Mouse (Mus musculus) natural killer cell, adult 2 months (primary cell): ENCODE measurements at regions not wholly inside any gene's neighbourhood (a gene's known extent, or its start where the extent isn't known, plus 50 kb on each side); places are given as distances from the start of the nearest gene placed in this dataset.

ENCODE experiments used
- DNase-seq, 2 experiments: peaks; one replicate each; pipeline ENCODE4 v3.0.0; 2022; ENCODE audit warnings: low spot score in 2 of 2

DNA sequence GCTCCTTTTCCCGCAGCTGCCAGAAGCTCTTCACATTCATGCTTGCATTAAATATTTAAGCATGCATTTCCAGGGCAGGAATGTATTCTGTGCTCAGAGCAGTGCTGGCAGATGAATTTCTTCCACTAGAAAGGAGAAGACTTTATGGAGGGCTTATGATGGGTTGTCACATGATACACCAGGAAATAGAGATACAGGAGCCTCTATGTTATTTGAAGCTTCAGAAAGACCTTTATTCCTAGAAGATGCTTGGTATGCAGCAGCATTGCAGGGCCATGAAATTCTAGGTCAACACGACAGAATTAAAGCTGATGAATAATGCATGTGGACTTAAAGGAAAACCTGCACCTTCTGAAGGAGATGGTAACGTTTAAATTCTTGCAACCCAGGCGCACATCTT, 212.1 kb downstream of the Adgrg6 start:
- no peak for DNase-seq

DNA sequence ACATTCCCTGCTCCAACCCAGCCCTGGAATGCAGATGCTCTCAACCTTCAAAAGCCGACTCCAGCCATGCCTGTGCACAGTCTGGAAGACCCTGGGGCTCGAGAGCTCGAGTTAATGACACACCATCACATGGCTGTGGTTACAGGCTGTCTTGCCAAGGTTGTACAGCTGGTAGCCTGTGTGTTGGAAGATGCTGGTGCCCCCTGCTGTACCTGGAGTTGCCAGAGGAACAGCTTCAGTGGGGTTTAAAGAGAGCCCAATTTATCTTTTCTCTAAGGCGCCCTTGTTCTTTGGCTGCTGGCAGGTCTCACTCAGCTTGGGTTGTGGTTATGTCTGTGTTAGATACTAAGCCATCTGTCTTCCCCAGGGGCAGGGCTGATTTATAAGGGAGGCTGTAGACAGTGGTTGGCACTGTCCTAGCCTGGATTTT, 212.8 kb downstream of the Adgrg6 start:
- no peak for DNase-seq

DNA sequence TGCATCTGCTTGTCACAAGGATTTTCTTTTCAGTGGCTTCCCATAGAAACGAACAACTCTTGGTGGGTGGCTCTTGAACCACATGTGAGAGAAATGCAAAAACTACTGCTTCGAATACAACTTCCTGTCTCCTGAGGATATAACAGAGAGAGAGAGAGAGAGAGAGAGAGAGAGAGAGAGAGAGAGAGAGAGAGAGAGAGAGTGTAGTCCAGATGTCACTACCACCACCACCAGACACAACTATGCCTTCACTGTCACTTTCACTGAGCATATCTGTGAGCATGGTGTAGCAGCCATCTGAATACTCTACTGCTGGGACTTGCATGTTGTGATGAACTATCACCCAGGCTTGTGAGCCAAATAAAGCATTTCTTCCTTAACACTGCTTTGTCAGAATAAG, 216.6 kb downstream of the Adgrg6 start:
- DNase-seq = no peak

DNA sequence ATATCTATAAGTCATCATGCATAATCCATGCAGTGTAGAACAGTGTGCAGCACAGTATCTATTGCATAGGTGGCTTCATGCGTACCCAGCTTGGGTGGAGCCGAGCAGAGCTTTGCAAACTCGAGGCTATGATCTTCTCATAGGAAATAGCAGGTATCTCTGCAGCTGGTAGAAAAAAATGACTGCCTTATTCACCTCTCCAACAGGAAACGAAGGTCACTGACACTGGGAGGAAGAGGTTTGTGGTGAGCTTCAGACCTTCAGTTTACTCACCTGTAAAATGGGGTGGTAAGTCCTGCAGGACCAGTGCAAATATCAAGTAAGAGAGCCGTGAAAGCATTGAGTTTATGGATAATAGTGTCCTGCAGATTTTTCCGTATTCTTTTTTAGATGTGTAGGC, 219.2 kb downstream of the Adgrg6 start:
- DNase-seq = no peak

DNA sequence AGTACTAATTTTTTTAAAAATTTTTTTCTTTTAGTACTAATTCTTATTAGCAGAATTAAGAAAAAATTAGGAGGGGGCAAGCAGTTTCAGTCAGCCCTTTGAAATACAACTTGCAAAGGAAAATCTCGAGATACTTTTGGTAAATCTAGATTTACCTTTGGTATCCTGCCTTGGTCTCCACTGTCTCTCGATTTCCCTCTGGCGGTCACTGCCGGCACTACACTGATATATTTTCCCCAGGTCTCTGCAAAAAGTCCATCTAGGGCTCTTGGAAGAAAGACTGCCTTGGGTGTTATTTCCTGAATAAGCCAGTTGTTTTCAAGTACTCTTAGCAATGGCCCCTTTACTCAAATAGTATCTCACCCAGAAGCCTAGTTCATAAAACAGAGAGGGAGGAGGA, 224.0 kb downstream of the Adgrg6 start:
- DNase-seq = peak; percentile 40 to 71

DNA sequence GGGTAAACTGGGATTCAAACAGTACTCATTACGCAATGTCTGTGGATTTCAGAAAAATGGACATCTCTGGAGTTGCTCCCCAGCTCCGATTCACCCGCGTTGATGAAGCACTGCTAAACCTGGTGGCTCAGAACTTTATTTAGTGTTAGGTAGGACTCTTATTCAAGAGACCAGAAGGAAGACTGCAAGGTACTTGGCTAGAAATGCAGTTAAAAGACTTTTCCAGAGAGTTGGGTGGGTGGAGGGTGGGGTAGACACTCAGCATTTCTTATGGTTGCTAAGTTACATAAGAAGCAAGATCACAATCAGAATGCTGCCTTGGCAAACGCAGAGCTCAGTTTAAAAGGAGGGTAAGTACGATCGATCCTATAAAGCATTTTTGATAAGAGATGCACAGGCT, 230.2 kb downstream of the Adgrg6 start:
- DNase-seq = no peak

DNA sequence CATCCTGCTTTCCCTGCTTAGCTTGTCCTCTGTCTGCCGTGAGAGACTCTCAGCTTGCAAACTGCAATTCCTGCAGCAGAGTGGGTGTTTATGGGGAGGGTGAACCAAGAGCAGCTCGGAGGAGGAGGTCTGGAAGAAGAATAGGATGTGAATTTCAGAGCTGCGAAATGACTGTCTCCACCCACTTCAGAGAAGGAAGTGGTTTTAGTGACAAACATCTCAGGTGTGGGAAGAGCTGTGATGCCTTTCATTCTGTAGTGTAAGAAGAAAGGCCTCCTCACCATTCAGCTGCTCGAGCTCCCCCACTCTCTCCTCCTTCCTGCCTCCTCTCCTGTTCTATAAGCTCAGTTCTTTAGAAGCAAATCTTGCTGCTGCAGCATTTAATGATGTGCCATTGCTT, 230.9 kb downstream of the Adgrg6 start:
- DNase-seq = peak; percentile 5 to 15

DNA sequence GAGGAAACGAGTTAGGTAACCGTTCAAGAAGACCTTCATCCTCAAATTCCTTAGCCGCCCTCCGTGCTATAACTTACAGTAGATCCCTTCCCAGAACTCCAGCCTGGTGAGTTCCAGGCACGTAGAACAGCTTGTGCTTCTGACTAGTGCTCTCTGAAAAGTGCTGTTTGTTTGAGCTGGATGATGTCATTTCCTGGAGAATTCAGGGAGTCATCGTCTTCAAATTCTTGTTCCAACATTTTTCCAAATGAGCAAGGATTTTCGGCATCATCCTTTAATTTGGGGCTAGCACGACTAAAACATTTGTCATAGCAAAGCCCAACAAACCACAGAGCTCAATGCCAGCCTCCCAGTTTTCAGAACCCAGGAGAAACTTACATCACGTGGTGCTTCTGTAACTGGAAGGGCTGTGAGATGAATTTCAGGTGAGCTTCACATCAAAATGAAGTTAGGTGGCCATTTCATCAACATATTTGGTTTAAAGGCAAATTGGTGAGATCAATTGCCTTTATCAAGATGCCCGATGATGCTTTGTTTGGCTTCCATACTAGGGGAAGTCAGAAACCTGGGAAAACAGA, 231.4 kb downstream of the Adgrg6 start:
- no peak for DNase-seq

DNA sequence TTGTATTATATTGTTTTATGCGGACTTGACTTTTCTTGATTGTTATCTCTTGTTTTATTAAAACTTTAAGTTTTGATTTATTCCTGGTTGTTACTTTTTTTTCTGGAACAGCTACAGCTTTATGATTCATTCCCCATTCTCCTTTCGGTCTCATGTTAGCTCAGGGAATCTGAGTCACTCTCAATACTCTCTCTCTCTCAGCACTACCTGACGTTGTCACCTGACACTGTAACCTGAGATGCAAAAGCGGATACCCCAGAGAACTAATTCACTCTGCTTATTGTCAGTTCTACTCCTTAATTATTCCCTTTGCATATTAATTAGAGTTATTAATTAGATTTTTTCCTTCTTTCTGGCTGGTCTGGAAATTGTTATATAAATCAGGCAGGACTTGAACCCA, 232.5 kb downstream of the Adgrg6 start:
- no peak for DNase-seq

DNA sequence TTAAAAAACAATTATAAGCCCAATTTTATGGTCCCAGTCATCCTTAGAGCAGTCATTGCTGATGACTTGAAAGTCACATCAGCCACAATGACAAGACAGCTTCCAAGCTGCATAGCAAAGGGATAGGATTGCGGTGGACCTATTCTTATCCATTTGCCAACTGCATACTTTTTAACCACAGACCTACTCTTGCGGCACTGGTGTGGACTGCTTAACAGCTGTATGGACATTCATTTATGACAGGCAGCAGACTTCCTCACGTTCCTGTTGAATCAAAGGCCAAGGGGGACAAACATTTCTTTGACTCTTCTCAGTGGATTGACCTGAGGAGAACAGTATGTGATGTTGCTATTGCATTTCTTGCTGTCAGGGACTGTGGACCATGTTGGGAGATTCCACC, 233.5 kb downstream of the Adgrg6 start:
- no peak for DNase-seq

DNA sequence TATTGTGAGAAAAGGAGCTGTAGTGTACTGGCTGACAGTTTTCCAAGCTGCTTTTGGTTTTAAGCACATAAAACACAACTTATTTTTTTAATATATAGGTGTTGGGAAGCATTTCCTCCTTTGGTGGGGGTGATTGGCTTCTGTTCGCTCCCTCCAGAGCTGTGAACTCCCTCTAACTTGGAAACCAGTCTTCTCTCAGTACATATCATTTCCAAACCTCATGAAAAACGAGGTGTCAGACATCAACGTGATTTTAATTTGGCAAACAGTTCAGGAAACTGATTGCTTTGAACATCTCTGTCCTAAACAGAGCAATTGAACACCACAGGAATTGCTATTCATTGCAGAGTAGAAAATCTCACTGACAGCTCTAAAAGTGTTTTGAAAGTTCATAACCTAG, 238.6 kb downstream of the Adgrg6 start:
- no peak for DNase-seq

DNA sequence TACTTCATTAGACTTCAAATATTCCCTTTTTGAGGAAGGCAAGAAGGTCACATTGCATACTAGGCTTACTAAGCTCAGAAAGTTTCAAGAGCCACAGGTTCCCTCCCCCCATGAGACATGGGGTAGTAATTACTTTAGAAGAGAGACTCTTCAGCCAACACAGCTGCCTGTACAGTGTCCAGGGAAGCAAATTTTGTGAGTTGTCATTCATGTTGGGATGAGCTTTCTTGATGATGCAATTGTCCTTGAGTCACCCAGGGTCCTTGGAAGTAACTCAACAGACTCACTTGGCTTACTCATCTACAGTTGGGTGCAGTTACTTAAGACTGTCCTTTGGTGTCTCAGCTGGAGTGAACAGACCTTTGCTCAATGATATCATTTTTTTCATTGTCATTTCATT, 242.0 kb downstream of the Adgrg6 start:
- DNase-seq = no peak

DNA sequence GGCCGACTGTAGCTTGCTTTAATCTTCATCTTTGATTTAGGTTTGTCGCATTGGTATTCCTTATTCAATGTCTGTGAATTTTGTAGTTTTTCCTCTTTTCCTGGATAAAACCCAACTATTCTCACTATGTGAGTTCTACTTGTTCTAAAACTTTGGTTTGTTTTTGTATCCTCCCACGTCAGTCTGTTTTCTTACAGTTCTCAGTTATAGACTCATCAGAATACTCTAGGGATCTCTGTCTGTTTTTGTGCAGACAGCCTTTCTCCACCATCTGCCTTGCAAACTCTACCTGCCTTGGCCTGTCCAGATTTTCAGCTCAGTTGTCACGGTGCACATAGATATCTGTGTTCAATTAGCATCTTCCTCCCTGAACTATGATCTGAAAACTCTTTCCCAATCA, 249.3 kb downstream of the Adgrg6 start:
- no peak for DNase-seq

DNA sequence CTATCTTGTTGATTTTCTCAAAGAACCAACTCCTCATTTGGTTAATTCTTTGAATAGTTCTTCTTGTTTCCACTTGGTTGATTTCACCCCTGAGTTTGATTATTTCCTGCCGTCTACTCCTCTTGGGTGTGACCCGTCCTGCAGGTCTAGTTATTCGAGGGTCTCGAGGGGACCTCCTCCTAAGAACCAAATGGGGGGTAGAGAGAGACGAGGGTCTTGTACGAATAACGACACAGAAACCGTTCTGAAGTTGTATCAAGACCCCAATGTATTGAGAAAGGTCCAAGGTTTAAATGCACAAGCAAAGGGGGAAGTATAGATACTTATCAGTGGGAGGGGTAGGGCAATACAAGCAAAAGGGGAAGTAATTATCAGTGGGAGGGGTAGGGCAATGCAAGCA, 252.8 kb downstream of the Adgrg6 start:
- peak in 1 of 2 experiments; percentile 11 for DNase-seq

DNA sequence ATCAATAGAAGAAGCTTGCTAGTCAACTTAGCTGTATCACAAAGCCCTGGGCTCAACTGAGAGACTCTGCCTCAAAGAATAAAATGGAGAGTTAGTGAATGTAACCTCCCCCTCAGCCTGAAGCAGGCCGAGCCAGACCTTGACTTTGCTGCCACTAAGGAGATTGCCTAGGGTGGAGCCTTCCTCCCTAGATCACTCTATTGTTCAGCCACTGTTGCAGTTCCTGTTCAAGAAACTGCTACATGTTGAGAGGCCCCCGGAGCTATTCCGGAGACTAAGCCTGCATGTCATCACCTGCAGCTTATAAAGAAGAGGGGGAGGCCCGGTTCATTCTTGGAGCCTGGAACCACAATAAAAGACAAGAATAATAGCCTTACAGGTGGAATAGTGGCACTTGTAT, 257.9 kb downstream of the Adgrg6 start:
- DNase-seq = no peak

DNA sequence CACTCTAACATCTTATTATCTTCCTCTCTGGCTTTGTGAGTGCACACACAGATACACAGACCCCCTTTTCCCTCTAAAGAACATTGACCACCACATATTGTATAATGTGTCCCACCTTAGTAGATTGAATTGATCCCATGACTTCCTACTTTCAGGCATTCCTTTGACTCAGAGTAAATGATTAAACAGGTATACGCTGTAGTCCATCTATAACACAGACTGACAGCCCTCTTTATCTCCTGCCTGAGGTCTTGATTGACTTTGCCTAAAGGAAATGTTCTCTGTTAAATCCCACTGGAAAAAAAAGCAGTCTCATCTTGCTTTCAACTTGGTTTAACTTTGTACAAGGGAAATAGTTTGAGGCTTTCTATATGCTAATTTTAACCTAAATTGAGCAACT, 268.8 kb downstream of the Adgrg6 start:
- DNase-seq = no peak

DNA sequence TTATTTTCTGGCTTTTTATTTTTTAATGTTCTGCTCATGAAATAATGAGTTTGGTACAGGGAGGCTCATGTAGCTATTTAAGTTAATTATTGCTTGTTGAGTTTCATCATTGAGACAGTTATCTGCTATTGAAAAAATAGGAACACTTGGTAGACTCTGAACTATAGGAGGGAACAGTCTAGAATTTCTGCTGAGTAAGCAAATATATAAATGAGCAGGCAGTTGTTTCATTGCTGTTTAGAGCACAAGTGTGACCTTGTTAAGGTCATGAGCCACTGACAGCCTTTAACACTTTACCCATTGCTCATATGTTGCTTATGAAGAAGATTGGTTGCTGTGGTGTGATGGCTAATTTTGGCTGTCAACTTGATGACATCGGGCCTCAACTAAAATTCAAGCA, 270.0 kb downstream of the Adgrg6 start:
- no peak for DNase-seq

DNA sequence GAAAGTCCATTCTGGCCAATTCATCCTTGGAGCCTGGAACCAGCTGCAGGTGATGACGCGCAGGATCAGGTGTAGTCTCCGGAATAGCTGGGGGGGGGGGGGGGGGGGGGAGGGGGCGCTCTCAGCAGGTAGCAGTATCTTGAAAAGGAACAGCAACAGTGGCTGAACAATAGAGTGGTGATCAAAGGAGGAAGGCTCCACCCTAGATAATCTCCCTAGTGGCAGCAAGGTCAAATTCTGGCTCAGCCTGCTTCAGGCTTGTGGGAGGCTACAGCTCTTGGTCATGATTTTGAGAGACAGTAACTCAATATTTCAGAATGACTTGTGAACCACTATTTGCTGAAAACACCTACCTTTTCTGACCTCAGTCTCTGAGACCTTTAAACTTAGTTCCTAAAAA, 275.5 kb downstream of the Adgrg6 start:
- no peak for DNase-seq

DNA sequence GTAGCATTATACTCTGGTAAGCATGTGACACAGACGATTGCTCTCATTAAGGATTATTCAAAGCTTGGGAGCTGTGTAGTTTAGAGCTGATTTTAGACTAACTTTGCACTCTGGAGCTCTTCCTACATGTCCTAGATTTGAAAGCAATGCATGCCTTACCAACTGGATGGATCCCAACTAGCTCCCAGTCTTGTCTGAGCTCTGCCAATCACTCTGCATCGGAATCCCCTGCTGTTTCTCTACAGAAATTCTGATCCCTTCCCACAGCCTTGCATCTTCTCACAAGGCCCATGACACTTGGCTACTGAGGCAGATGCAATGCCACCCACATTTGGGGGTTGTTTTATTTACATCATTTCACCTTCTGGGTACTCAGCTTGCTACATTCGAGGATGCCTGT, 277.8 kb downstream of the Adgrg6 start:
- no peak for DNase-seq

DNA sequence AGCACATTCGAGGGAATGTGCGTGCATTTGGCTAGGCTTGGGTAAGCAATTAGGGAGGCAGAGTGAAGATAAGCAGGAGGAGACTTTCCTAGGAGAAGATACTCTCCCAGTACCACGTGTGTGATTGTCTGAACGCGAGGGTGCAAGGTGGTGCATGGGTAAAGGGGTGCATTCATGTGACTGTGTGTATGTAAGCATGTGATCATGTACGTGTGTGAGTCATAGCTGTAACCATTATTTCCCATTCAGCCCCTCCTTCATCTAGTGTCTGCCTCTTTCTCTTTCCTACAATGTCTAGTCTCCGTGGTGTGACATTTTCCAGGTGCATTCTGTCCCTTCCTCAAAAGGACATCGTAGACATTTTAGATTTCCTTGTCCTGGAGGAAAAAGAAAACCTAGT, 273.8 kb downstream of the Hivep2 start:
- no peak for DNase-seq

DNA sequence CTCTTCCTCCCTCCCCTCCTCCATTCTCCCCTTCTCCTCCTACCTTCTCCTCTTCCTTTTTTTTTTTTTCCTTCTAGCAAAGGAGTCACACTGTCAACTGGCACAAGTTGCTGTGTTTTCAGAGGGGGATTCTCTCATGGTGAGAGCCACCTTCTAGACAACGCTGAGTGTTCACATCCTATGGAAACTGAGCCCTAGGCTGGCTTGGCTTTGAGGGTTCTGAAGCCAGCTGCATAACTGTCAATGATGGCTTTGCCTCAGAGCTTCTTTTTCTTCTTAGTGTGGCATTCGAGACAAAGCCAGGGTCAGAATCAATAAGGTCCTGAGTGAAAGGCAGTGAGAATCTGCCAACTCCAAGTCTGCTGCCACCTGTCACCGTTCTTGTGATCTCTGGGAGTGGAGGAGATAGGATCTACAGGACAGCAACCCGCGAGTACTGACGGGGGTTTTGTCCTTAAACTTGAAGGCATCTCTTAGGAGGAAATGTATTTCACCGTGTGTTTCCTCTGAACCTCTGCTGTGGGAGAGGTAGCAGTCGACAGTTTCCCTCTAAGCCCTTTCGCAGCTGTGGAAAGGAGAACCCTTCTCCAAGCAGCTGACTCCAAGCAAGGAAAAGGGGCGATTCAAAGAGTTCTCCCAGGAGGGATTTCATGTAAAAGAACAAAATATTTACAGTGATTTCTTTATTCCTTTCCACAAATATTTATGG, 269.2 kb downstream of the Hivep2 start:
- DNase-seq = no peak

DNA sequence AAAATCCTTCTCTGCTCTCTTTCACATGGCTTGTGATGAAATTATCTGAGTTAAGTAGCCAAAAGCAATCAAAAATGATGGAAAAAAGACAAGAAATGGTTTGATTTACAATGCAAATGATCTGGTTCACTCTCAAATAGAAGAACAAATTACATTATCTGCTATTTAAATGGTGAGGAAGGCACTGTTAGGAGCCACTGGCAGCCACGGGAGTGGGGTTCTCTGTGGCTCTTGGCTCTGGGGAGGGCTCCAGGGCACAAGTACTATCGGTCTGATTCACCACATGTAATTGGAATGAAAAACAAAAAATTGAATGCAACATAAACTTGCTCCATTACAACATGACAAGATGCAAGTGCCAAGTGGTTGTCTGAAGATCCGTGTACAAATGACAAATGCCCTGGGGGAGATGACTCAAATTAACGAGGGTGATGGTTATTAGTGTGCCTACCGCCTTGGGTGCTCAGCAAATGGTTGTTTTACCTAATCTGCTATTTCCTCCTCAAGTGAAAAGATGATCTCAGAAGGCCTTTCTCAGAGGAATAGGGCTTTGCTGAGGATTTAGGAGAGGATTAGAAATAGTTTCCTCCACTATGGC, 268.2 kb downstream of the Hivep2 start:
- DNase-seq = no peak

DNA sequence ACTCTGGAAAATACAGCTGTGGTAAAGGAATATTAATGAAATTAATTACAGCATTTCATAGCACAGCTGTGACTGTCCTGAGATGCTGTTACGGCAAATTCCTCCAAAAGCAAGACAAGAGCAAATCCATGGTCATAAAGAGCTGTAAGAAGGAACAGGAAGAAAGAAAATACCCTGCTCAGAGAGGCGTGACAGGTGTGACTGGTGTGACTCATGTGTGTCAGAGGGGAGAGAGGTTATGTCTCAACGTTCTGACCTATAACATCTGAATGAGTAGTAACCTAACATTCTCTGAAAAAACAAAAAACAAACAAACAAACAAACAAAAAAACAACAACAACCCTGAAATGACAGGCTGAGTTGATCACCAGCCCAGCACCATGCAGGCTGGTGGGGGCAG, 267.5 kb downstream of the Hivep2 start:
- DNase-seq = no peak

DNA sequence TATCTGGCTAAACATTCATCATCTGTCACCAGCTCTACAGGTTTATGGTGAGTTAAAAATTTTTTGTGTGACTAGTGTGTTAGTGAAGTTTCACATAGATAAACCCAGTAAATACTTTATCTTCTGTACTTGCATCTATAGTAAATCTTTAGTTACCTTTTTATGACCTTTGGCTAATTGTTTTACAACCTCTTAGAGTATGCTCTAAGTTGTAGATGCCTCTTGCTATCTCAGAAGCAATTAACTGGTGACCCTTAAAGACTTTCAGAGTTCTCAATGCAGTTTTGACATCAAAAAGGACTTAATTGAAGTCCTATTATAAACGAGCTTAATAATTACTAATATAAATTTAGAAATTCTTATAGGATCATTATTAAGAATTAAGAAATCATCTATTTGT, 265.6 kb downstream of the Hivep2 start:
- no peak for DNase-seq
